Mouse (Mus musculus): Measurements from ENCODE around the gene Plcxd3. TPM values are rescaled to one million over a fixed set of nuclear protein-coding genes. Genes with fewer than 3 reads are reported as not detected.

The Plcxd3 gene
- under 1 TPM in 1 of 2 experiments, not detected in 1; 0.19 TPM for total RNA-seq (2021)
- long read RNA-seq, experiment 1, result 0 reads
- long read RNA-seq, experiment 2, result 0 reads

DNA sequence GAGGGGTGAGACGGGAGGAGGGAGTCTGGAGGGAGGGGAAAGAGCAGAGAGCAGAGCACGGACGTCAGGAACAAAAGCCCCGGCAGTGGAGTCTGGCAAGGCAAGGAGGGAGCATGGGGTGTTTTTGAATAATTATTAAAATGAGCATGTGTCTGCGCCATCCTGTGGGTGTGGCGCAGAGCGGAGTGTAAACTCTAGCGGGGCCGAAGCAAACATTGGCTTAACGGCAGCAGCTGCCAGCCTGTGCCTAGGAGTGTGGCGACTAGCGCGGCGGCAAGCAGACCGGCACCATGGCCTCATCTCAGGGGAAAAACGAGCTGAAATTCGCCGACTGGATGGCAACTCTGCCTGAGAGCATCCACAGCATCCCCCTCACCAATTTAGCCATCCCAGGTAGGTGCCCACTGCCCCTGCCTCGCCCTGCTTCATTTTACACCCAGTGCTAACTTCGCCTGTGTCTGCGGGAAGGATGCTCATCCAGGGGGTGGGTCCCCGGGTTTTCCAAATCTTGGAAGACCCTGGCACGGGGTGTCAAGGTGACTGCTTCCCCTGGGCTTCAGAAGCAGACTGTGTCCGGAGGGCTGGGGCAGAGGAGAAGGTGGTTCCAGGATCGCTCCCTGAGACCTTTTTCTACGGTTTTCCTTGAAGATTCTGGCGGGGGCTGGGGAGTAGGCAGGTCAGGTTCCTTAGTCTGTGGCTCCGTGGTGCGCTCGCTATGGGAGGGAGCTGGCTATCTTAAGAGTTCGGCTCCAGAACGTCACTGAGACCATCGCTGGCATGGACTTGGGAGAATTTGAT lies at the start of gene Plcxd3:
Gene Plcxd3 (plus strand): TSS at position 69 of the 798 bp plus-strand sequence.
- DNase-seq, result no peak

DNA sequence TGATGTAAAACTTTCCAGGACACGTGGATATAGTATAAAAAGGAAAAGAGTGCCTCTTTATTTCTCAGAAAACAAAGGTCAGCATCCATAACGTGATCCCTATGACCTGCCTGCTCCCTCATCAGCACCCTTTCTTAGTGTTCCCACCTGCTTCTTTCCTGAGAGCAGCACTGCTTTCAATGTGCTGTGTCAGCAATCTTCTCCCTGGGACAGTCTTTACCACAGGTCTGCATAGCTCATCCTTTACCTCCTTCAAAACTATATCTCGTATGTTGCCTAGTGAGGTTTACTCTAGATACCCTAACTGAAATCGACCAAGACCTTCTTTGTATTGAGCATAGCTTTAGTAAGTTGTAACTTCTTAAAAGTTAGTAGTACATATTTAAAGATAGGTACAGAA lies 43.4 kb upstream of the Plcxd3 start:
- no peak for DNase-seq

DNA sequence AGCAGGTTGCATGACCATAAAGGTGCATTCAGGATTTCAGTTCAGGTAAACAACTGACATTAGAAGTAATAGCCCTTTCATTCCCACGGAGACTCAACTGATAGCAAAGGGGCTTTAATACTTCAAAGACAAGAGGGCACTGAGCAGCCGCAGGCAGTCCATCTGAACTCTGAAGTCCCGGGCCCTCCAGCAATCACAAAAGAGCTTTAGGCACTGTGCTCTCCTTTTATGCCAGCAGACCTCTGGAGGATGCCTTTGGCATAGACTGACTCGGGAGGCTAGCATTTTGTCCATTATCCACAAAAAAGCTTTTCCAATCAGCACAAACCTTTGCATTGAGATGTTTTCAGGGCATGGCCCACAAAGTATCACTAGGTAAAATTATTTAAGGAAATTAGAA lies 33.7 kb upstream of the Plcxd3 start:
- no peak for DNase-seq

DNA sequence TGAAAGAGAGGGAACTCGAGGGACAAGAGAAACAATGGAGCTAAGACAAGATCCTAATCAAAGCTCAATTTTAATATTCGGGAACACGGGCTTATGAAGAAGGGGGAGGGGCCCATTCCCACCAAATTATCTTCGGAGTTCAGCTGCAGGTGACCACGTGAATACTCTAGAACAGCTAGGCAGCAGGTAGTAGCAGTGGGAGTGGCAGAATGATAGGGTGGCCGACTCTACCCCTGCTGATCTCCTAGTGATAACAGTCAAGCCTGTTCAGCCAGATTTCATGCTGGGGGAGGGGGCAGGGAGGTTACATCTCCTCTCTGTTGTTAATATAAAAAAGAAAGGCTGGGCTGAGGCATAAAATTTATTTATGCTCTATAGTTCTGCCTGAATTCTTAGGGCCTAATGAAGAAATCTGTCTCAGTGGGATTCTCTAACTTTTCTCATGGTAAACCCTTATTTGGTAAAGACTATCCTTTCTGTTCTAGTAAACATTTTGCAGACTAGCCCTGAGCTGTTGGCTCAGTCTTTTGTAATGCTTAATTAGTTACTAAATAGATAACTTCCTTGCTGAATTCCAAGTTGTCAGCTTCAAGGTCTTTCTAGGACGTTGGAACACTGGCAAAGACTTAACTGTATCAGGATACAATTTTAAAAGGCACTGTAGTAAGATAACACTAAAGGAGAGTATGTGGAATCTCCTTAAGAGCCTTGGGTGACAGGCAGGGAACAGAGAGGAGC lies 26.3 kb upstream of the Plcxd3 start:
- DNase-seq, result no peak

DNA sequence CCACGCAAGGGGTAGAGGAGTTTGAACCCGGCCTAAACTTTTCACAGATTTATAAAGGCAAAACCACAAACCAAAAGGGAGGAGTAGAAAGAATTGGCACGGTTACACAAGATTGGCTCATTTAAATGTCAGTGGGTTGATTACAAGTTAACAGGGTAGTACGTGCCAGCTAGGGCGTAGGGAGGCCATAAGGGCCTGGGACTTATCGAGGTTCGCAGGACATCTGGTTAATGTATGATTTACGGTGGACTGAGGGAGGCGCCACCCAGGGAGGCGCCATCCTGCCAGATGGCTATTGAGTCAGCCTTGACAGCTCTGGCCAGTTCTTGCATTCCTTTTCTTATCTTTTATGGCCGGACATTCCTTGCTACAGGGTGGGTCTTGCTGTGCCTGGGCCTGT lies 18.9 kb upstream of the Plcxd3 start:
- DNase-seq, result no peak

DNA sequence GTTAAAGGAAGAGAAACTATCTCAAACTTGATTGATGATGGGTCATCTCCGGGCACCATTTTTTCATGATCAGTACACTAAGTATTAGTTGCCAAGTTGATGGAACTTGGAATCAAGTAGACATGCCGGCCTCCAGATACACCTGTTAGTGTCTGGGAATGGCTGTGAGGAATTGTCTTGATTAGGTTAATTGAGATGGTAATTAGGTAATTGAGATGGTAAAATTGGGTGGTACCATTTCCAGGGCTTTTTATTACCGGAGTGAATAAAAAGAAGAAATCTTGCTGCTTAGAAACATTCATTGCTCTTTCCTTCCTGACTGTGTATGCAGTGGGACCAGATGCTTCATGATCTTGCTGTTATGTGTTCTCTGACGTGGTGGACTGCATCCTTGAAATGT lies 17.6 kb upstream of the Plcxd3 start:
- no peak for DNase-seq

DNA sequence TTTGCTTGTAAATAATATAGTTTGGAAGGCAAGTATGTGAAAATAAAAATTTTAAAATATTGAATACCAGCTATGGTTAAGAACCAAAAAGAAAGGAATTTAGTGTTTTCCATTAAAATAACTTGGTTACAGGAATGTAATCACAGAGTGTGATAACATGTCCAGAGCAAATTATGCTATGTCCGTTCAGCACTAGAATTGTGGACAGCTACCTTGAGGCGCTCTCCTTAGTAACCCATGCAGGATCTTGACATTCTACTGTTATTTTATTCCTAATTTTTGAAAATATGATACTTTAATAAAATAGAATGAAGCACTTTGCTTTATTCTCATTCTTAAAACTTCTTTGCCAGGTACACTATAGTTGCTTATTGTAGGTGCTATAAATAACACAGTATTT lies 7.5 kb upstream of the Plcxd3 start:
- no peak for DNase-seq

DNA sequence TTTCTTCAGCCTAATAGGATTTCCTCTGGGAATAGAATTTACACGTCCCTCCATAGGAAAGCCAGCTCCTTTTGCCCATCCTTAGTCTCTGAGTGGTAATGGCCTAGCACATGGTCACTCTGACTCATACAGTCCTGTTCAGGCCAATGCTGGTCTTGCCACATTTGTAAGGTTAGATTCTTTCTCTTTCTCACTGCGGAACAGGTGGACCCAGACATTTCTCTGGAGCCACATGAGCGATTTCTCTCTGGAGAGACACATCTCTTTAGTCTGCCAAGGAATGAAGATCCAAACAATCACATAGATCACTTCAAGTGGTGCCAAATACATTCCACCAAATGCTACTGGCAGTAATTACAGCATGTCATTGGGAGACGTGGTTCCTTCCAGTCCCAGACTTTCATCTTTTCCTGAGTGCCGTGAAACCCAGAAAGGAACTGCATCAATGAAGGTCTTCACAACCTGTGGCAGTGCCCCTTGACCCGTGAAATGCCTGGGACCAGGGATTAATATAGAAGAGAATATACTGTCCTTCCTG lies 769 bp upstream of the Plcxd3 start:
- no peak for DNase-seq

DNA sequence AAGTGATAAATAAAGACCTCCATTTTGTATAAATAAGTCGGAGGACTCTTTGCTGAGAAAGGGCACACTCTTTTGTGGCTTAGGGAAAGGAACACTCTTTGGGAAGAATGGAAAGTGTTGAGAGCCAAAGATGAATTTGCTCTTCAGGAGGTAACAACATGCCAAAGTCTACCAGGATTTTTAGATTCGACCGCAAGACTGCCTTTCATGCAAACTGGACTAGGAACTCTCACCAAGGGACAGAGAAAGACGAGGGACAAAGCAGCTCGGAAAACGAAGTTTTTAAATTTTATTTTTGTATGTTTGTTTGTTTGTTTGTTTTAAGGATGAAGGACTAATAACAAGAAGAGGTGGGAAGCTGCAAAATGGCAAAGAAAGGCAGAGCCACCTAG lies 264 bp upstream of the Plcxd3 start:
- no peak for DNase-seq

DNA sequence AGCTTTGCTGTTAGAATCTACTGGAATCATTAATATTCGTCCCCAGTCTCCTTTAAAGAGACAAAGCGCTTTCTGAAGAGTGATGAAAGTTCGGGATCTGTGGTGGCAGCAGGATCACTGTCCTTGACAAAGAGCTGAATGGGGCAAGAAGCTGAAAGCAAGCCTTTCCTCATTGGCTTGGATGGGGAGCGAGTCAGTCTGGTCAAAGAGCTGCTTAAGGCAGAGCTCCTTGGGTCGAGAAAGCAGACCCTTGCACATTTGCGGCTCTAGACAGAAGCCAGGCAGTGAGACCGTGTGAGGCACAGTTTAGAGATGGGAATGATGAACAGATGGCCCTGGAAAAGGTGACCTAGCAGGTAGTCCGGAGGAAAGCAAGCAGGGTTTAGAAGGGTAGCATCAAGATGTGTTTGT lies 935 bp downstream of the Plcxd3 start:
- DNase-seq, result no peak

DNA sequence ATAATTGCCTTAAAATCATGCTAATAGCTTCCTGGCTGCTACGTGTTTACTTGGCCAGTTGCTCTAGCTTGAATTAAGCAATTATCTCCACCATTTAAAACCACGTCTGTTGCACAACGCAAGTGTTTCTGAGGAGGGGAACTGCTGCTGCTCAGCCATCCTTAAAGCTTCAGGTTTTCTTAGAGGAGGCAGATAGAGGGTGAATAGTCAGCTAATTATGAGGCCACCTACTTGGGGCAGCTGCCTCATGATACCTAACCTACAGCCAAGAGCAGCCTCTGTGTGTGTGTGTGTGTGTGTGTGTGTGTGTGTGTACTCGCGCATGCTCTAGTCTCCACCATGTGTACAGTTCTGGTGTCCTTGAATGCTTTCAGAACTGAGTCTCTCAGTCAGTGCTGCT lies 3.5 kb downstream of the Plcxd3 start:
- no peak for DNase-seq

DNA sequence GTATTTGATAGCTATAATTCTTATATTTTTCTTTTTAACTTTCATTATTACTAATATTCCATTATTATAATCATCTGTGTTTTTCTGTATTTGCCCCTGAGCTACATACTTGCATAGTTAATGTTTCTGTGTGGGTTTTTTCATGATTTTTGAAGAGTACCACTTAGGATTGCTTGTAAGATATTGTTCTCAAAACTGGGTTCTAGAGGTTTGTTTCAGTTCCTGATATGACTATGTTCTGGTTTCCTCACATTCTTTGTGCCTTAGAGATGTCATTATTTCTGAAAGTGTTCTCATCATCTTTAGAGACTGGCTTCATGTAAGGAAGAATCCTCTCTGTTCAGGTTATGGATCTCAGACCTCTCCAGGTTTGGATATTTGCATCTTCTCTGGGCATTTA lies 12.5 kb downstream of the Plcxd3 start:
- DNase-seq, result no peak

DNA sequence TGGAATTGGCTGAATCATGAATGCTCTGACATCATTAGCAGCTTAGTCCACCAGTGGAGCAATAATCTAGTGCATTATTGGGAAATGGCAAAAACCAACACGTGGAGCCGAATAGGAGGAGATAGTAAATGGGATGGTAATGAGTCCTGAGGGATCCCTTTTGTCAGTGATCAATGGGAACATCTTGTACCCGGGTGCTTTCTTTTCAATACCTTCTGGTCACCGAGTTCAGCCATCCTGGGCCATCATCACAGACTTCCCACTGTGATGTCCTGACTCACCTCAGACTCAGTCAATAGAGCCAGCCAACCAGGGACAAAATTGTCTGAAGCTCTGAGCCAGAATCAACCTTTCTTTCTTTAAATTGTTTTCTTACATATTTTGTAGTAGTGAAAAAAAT lies 24.8 kb downstream of the Plcxd3 start:
- no peak for DNase-seq

DNA sequence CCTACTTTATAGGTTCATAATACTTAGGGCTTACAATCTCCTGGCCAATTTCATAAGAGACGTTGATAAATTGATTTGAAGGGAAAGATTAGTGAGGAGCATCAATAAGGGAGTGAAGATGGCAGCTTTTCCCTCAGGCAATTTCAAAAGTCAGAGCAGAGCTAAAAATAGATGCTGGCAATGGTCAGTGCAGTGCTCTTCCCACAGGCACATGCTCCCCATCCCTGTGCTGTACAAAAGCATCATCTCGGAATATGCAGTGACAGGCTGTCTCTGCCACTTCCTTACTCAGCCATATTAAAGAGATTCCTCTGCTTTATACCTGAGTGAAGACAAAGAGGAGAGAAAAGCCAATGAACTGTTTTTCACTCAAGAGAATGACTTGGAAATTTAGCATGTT lies 36.0 kb downstream of the Plcxd3 start:
- no peak for DNase-seq

DNA sequence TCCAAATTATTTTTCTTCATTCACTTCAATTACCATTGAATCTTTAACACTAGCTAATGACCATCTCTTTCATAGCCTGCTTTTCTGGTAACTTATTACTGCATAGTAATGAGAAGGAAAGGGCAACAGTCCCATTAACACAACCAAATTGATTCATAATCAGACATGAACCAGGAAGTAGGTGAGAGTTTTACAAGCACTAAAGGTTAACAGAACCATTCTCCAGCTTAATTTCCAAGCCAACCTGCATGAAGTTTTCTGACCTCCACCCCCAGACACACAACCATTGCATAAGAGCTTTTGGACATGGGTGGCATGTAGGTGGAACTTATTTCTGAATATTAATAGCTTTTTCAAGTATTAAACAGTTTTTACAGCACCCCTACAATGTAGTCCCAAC lies 64.8 kb downstream of the Plcxd3 start:
- DNase-seq, result no peak

DNA sequence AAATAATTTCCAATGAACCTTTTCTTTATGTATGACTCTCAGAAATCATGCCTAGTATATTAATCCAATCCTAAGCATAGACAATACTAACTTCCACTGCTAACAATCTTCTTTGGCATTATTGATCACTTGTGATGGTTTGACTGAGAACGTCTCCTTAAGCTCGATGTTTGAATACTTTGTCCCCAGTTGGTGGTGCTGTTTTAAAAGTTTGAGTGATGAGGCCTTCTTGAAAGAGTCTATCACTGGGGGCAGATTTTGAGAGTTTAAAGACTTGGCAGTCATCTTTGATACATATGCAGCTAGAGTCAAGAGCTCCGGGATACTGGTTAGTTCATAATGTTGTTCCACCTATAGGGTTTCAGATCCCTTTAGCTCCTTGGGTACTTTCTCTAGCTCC lies 120.9 kb downstream of the Plcxd3 start:
- no peak for DNase-seq

DNA sequence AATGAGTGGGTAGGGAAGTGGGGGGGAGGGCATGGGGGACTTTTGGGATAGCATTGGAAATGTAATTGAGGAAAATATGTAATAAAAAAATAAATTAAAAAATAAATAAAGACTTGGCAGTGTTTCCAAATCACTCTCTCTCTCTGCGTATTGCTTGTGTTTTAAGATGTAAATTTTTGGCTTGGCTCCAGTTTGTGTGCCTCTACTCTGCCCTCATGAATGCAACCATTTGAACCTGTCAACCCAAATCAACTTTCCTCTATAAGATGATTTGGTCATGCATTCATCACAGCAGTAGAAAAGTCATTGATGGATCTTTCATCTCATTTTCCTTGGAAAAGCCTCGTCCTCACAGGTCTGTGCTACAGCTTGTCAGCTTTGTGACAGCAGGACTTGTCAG lies 121.7 kb downstream of the Plcxd3 start:
- no peak for DNase-seq

DNA sequence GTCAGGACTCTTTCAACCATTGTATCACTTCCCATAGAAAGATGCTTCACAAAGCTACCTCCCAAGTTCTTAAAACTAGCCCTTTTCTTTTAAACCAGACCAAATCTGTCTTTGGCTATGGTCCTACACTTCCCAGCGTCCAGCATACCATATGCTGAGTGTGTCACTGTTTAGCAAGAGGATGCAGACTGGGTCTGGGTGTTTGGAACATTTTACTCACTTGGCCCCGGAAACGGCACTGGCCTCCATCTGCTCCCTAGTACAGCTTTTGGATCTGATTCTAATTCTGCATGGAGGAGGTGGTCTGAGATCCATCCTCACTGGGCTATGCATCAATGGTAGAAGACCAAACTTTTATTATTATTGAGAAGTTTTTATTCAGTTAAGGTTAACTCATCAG lies 122.7 kb downstream of the Plcxd3 start:
- no peak for DNase-seq

DNA sequence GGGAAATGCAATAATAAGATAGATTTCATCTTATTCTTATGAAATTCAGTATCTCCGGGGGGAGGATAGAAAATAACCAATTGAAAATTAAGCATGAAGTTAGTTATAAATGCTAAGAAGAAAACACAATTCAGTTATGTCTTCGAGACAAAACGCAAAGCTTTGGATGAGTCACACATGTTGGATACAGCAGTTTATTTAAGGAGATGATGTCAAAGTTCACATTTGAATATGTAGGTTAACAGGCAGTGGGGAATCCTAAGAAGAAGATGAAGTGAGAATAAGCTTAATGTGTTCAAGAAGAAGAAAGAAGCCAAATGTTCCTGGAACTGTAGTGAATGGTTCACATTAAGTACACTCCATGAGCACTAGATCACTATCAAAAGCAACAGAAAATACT lies 128.1 kb downstream of the Plcxd3 start:
- DNase-seq, result no peak

DNA sequence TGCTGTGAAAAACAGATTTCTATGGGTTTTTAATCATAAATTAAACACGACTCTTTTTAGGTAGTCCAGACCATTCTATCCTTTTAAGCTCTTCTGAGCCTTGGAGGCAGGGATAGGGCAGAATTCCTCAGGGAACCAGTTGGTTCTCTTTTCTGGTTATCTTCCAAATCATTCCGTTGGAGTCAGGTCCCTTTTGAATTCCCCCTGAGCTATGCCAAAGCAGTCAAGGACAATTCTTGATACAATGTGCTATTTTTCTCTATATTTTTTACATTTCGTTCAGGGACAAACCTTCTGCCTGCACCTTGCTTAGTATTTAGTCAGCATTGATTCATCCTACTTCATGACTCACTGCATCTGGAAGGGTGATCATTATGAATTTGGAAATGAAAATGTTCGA lies 128.5 kb downstream of the Plcxd3 start:
- no peak for DNase-seq

DNA sequence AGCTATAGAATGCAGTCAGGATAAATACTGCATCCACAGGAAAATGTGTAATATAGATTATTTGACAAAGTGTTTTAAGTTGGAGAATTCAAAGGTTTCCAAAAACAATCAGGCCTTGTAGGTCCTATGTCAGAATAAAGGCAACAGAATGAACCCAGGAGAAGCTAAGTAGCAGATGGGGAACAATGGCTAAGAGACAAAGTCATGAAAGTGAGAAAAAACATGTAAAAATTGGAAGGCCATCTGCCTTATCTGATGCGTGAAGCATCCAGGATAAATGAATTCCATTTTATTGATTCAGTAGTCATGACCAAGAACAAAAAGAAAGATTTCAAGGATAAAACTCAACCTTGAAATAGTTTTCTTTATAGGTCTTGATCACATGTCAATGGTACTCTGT lies 139.4 kb downstream of the Plcxd3 start:
- DNase-seq, result no peak

DNA sequence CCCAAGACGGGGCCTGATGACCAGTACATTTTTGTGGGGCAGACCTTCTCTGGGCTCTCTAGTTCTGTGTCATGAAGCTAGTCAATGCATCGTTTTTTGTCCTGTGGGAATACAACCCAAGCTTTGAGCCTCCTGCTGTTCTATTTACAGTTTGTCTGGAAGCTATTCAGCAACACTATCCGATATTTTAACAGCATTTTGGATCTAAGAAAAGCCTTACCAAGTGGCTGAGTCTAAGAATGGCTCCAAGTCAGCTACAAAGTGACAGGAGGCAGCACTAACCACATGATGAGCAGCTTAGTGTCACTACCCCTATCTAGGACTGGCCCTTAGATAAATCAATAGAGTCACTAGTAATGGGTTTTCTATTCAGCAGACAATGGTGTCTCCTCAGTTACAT lies 149.3 kb downstream of the Plcxd3 start:
- DNase-seq, result no peak

DNA sequence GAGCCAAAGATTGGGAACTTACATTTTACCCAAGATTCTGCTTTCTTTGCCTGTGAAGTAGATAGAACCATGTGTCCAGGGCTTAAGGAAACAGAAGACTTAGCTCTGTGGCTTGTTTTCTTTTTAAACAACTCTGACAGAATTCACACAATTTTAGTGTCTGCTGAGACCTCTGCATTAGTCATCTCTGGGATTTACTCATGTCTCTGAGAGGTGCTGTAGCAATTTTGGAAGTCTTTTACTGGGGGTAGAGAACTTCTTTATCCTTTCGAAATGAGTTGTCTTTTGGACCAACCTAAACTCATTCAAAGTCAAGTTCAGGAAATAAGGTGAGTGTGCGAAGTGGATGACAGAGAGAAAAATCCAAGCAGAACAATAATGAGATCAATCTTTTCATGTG lies 158.4 kb downstream of the Plcxd3 start:
- no peak for DNase-seq

DNA sequence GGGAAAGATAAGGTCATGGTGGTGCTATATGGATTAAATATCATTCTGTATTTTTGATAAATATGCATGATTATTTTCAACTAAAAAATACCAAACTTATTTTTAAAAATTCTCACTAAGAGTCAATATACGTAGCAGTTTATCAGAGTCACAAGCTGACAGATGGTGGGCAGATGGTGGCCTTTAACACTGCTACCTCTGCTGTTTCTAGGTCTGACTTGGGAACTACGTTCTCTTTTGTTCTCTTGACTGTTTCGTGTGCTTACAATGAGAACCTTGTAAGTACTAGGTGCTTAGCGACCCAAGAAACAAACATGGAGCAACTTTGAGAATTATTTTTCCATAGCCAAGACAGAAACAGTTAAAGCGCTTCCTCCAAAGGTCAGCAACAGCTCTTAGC lies 183.8 kb downstream of the Plcxd3 start:
- no peak for DNase-seq
